Mouse (Mus musculus) MEL (cell line): Measurements from ENCODE around the gene Lypd6b. TPM values are rescaled to one million over a fixed set of nuclear protein-coding genes. Genes with fewer than 3 reads are reported as not detected.

Experiments used
- DNase-seq: peaks from one replicate; pipeline ENCODE4 v3.0.0; 2011; ENCODE audit warnings: low read depth, low spot score
- H3K27ac ChIP-seq: 2 replicates; pipeline ENCODE4 v1.5.1; 2012; ENCODE audit warnings: low read depth, mild to moderate bottlenecking, control low read depth, low read length, moderate library complexity; ENCODE audit not compliant: control insufficient read depth
- H3K27me3 ChIP-seq, 2 experiments: fragments of 150-350 bp in 1 of 2; sonication (generic) in 1 of 2; 2 replicates each; pipeline ENCODE4 v1.6.1; 2012; ENCODE audit warnings: low read length in 2 of 2, mild to moderate bottlenecking in 2 of 2, improper control_type of control experiment in 1 of 2, moderate library complexity in 1 of 2; ENCODE audit not compliant: insufficient read depth in 2 of 2, control insufficient read depth in 1 of 2
- H3K36me3 ChIP-seq, 2 experiments: 2 replicates each; pipeline ENCODE4 v1.6.1; 2012 to 2014; ENCODE audit warnings: low read length in 2 of 2, improper control_type of control experiment in 1 of 2, inconsistent platforms in 1 of 2, mild to moderate bottlenecking in 1 of 2; ENCODE audit not compliant: insufficient read depth in 2 of 2, control insufficient read depth in 1 of 2
- H3K4me1 ChIP-seq, 2 experiments: fragments of 150-350 bp in 1 of 2; sonication (generic) in 1 of 2; 2 replicates each; pipeline ENCODE4 v1.6.1; 2012; ENCODE audit warnings: low read length in 2 of 2, improper control_type of control experiment in 1 of 2, mild to moderate bottlenecking in 1 of 2; ENCODE audit not compliant: insufficient read depth in 2 of 2, control insufficient read depth in 1 of 2
- H3K4me3 ChIP-seq, 2 experiments: fragments of 150-350 bp in 1 of 2; sonication (generic) in 1 of 2; 2 replicates each; pipeline ENCODE4 v1.5.1; 2012; ENCODE audit warnings: low read depth in 2 of 2, low read length in 2 of 2, mild to moderate bottlenecking in 2 of 2, moderate library complexity in 2 of 2, control low read depth in 1 of 2, improper control_type of control experiment in 1 of 2; ENCODE audit not compliant: control insufficient read depth in 1 of 2, insufficient read depth in 1 of 2
- H3K79me2 ChIP-seq: 2 replicates; pipeline ENCODE4 v1.6.1; 2012; ENCODE audit warnings: mild to moderate bottlenecking, low read length, moderate library complexity; ENCODE audit not compliant: control insufficient read depth, poor library complexity, insufficient read depth
- H3K9ac ChIP-seq: 2 replicates; pipeline ENCODE4 v1.6.1; 2012; ENCODE audit warnings: low read depth, mild to moderate bottlenecking, control low read depth, low read length, moderate library complexity; ENCODE audit not compliant: control insufficient read depth, poor library complexity, severe bottlenecking
- H3K9me3 ChIP-seq: fragments of 150-350 bp; sonication (generic); replicated peaks from 2 replicates; pipeline ENCODE4 v1.6.1; 2012; ENCODE audit warnings: mild to moderate bottlenecking, low read length, improper control_type of control experiment, moderate library complexity; ENCODE audit not compliant: insufficient read depth
- BHLHE40 ChIP-seq: IDR thresholded peaks from 2 replicates; pipeline ENCODE4 v1.6.1; 2012; ENCODE audit warnings: low read depth, mild to moderate bottlenecking, inconsistent platforms, low read length, improper control_type of control experiment, borderline replicate concordance
- CTCF ChIP-seq, 3 experiments: IDR thresholded peaks in 2 of 3; conservative IDR thresholded peaks in 1 of 3; 2 replicates each; pipeline ENCODE4 v1.5.1; 2011 to 2012; ENCODE audit warnings: low read length in 3 of 3, low read depth in 2 of 3, mild to moderate bottlenecking in 2 of 3, improper control_type of control experiment in 1 of 3, inconsistent platforms in 1 of 3, mixed read lengths in 1 of 3, moderate library complexity in 1 of 3; ENCODE audit not compliant: control insufficient read depth in 1 of 3, insufficient read depth in 1 of 3, poor library complexity in 1 of 3, severe bottlenecking in 1 of 3
- ELF1 ChIP-seq: IDR thresholded peaks from 2 replicates; pipeline ENCODE4 v1.6.1; 2014; ENCODE audit warnings: low read depth, mild to moderate bottlenecking, inconsistent platforms, low read length, improper control_type of control experiment, moderate library complexity
- EP300 ChIP-seq, 2 experiments: IDR thresholded peaks; 2 replicates each; pipeline ENCODE4 v1.6.1; 2011; ENCODE audit warnings: improper control_type of control experiment in 2 of 2, low read length in 2 of 2, low read depth in 1 of 2, mild to moderate bottlenecking in 1 of 2
- ETS1 ChIP-seq: IDR thresholded peaks from 2 replicates; pipeline ENCODE4 v1.6.1; 2012; ENCODE audit warnings: low read depth, mild to moderate bottlenecking, inconsistent platforms, low read length, improper control_type of control experiment, moderate library complexity
- GATA1 ChIP-seq: IDR thresholded peaks from 2 replicates; pipeline ENCODE4 v1.6.1; 2011; ENCODE audit warnings: low read depth, low read length, improper control_type of control experiment
- JUND ChIP-seq: IDR thresholded peaks from 2 replicates; pipeline ENCODE4 v1.6.1; 2011; ENCODE audit warnings: low read depth, mild to moderate bottlenecking, improper control_type of control experiment, low read length
- MAFK ChIP-seq: IDR thresholded peaks from 2 replicates; pipeline ENCODE4 v1.6.1; 2011; ENCODE audit warnings: low read depth, mild to moderate bottlenecking, low read length, improper control_type of control experiment, borderline replicate concordance
- MAX ChIP-seq: IDR thresholded peaks from 2 replicates; pipeline ENCODE4 v1.6.1; 2011; ENCODE audit warnings: low read length, improper control_type of control experiment
- MEF2A ChIP-seq: IDR thresholded peaks from 2 replicates; pipeline ENCODE4 v1.6.1; 2014; ENCODE audit warnings: low read depth, mild to moderate bottlenecking, inconsistent platforms, low read length, improper control_type of control experiment; ENCODE audit not compliant: poor library complexity, insufficient replicate concordance, severe bottlenecking; ENCODE audit errors: extremely low read depth
- MXI1 ChIP-seq: IDR thresholded peaks from 2 replicates; pipeline ENCODE4 v1.6.1; 2011; ENCODE audit warnings: mild to moderate bottlenecking, low read depth, low read length, improper control_type of control experiment
- MYB ChIP-seq: IDR thresholded peaks from 2 replicates; pipeline ENCODE4 v1.6.1; 2011; ENCODE audit warnings: mild to moderate bottlenecking, low read depth, low read length, improper control_type of control experiment
- MYC ChIP-seq: IDR thresholded peaks from 2 replicates; pipeline ENCODE4 v1.6.1; 2011; ENCODE audit warnings: low read depth, mild to moderate bottlenecking, low read length, improper control_type of control experiment, moderate library complexity
- POLR2A ChIP-seq, 2 experiments: IDR thresholded peaks; 2 replicates each; pipeline ENCODE4 v1.6.1; 2011 to 2012; ENCODE audit warnings: low read length in 2 of 2, mild to moderate bottlenecking in 2 of 2, control low read depth in 1 of 2, improper control_type of control experiment in 1 of 2, low read depth in 1 of 2, moderate library complexity in 1 of 2; ENCODE audit not compliant: control insufficient read depth in 1 of 2, insufficient read depth in 1 of 2, poor library complexity in 1 of 2
- POLR2AphosphoS2 ChIP-seq: IDR thresholded peaks from 2 replicates; pipeline ENCODE4 v1.6.1; 2011; ENCODE audit warnings: low read length, improper control_type of control experiment
- POLR2AphosphoS5 ChIP-seq: IDR thresholded peaks from 2 replicates; pipeline ENCODE4 v1.6.1; 2012; ENCODE audit warnings: low read depth, borderline replicate concordance, mild to moderate bottlenecking, inconsistent platforms, low read length, moderate library complexity, mixed read lengths
- RAD21 ChIP-seq: IDR thresholded peaks from 2 replicates; pipeline ENCODE4 v1.6.1; 2011; ENCODE audit warnings: mild to moderate bottlenecking, low read depth, low read length, improper control_type of control experiment
- SMC3 ChIP-seq: IDR thresholded peaks from 2 replicates; pipeline ENCODE4 v1.6.1; 2011; ENCODE audit warnings: low read depth, low read length, improper control_type of control experiment
- UBTF ChIP-seq: IDR thresholded peaks from 2 replicates; pipeline ENCODE4 v1.6.1; 2012; ENCODE audit warnings: low read depth, mild to moderate bottlenecking, inconsistent platforms, low read length, improper control_type of control experiment, moderate library complexity, borderline replicate concordance; ENCODE audit not compliant: insufficient read depth
- USF1 ChIP-seq: IDR thresholded peaks from 2 replicates; pipeline ENCODE4 v1.6.1; 2014; ENCODE audit warnings: low read depth, mild to moderate bottlenecking, inconsistent platforms, low read length, improper control_type of control experiment, moderate library complexity
- ZC3H11A ChIP-seq: IDR thresholded peaks from 2 replicates; pipeline ENCODE4 v1.6.1; 2012; ENCODE audit warnings: low read depth, mild to moderate bottlenecking, inconsistent platforms, low read length, improper control_type of control experiment
- ZNF384 ChIP-seq: IDR thresholded peaks from 2 replicates; pipeline ENCODE4 v1.6.1; 2012; ENCODE audit warnings: low read depth, mild to moderate bottlenecking, inconsistent platforms, low read length, improper control_type of control experiment
- polyA plus RNA-seq, 2 experiments: library from polyadenylated mRNA; stranded (reverse) in 1 of 2; unstranded in 1 of 2; fragments of >175 nt in 1 of 2; fragments of >200 nt in 1 of 2; gene quantifications; 2 replicates each; pipeline versions ENCODE4 v1.2.1 to v1.2.4; 2012; ENCODE audit warnings: low replicate concordance in 2 of 2, low read depth in 1 of 2; ENCODE audit not compliant: insufficient read length in 2 of 2, insufficient read depth in 1 of 2, missing spikeins in 1 of 2
- total RNA-seq: library from RNA; depleted of rRNA; stranded (reverse); fragments of 300-350 nt; gene quantifications from 2 replicates; pipeline ENCODE4 v1.2.3, GENCODE M21; 2012

The Lypd6b gene
- total and polyA plus RNA-seq, 3 experiments = not detected

DNA sequence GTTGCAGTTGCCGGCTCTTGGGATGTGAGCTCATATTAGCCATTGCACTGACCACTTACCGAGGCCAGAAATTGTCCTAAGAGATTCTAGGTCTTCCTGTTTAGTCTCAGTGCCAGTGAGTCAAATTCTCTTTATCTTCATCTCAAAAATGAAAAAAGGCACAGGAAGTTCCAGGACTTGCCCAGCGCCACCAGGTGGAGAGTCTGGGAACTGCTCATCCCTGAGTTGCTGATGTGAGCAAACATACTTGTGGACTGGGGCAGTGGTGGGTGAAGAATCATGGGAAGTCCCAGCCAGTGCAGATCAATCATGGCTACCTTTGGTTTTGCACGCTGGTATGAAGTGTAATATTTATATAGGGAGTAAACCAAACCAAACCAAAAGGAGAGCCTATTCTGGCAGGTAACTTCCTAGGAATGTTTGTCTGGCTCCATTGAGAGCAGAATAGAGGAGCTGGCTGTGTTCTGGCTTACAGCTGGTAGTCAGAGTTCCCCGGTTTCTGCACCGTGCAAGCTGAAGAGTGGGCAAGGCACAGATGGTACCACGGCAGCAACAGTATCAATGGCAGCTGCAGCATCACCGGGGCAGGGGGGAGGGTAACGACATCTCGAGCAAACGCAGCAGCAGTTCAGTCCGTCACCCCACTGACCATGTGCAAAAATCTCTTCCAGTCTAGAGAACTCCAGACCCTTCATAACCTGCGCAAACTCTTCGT lies 38.7 kb upstream of the Lypd6b start:
- peak; percentile 62 for DNase-seq
- H3K36me3 ChIP-seq = peaks cover 0 to 2% of the 10 kb centered on the region in 2 experiments; a peak in 1 of 4 replicates
- no peaks in the 10 kb centered on the region for H3K27me3 ChIP-seq
- H3K27ac ChIP-seq = no peak overlapping the region
- H3K79me2 ChIP-seq = no peaks in the 10 kb centered on the region
- no peaks in the 10 kb centered on the region for H3K9me3 ChIP-seq
- H3K4me1 ChIP-seq = peaks cover 0 to 13% of the 10 kb centered on the region in 2 experiments; a peak in 2 of 4 replicates
- TF ChIP-seq SMC3 (peak; percentile 48), ZNF384 (peak; percentile 70), ETS1 (no peak), CTCF (IDR thresholded peaks at IDR 0.05 in 2 of 3, conservative IDR thresholded peaks at IDR 0.05 in 1 of 3; ENCODE audit: control insufficient read depth in 1 of 3, insufficient read depth in 1 of 3, low read depth in 2 of 3, low read length in 3 of 3, poor library complexity in 1 of 3, severe bottlenecking in 1 of 3) (peak; percentile 57 to 74 (median 67)), ZC3H11A (peak; percentile 29; the same call in 1 of the 2 replicates), MYC (no peak), UBTF (no peak), MYB (no peak), RAD21 (peak; percentile 26), POLR2AphosphoS5 (no peak), EP300 (IDR thresholded peaks at IDR 0.05; ENCODE audit: low read depth in 1 of 2, low read length in 2 of 2) (no peak), ELF1 (0 out of 2 replicates have a peak, but pooled peaks have one; percentile 44)
- H3K4me3 ChIP-seq = no peak overlapping the region
- H3K9ac ChIP-seq = no peak overlapping the region

DNA sequence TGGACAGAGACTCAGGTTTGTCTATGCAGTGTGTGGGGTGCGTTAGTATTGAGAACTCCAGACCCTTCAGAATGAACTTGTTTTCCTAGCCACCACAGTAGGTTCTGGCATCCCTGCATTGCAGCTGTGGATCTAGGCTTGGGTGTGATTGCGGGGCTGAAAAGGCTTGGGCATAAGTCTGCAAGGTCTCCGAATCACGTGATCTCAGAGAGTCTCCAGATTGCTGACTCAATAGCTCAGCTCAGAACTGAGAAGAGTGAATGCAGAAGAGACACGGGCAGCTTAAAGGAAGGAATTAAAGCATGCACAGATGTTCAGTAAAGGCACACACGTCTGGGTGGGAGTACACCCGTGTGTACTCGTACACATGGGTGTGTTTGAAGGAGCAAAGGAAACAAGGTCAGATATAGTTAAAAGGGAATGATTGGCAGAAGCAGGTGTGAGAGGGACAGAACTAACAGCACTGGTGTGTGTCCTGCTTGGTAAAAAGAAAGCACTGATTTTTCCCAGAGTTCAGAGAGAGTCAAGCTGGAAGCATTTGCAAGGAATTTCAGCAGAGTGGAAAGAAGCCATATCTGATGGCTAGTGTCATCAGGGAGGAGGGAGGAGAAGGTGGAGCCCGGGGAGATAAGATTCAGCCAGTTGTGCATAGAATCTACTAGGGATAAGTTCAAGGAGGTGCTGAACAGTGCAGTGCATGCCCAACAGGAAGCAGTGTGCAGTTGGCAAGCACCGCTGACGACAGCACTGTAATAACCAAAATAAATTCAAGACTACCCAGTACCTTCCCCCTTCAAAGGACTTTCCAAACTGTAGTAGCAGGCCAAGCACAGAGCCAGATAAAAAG lies 37.5 kb upstream of the Lypd6b start:
- TF ChIP-seq MEF2A (no peak), POLR2AphosphoS2 (no peak), GATA1 (peak; percentile 41), ZC3H11A (no peak), JUND (no peak), MXI1 (no peak), ETS1 (no peak), POLR2A (IDR thresholded peaks at IDR 0.05; ENCODE audit: control insufficient read depth in 1 of 2, insufficient read depth in 1 of 2, low read depth in 1 of 2, low read length in 2 of 2, poor library complexity in 1 of 2) (no peak), MAX (no peak), BHLHE40 (no peak), ZNF384 (no peak), MYC (no peak), MAFK (no peak), ELF1 (no peak), USF1 (peak; percentile 21; the same call in 1 of the 2 replicates), MYB (no peak)
- Histone ChIP-seq H3K36me3 (no peaks in the 10 kb centered on the region), H3K9ac (no peak overlapping the region), H3K27ac (no peak overlapping the region), H3K4me3 (no peak overlapping the region), H3K79me2 (no peaks in the 10 kb centered on the region), H3K9me3 (no peaks in the 10 kb centered on the region), H3K4me1 (peaks cover 0 to 3% of the 10 kb centered on the region in 2 experiments; a peak in 2 of 4 replicates), H3K27me3 (no peaks in the 10 kb centered on the region)
- peak; percentile 16 for DNase-seq
